8 mouse cellular contexts compared by ENCODE assay signal in genomic region chr6:31399206-31399549, GRCm38 (mm10). TPM values are rescaled to one million over a fixed set of nuclear protein-coding genes. Genes with fewer than 3 reads are reported as not detected.
DNase-seq lines count a peak whose midpoint lies in the region; ATAC-seq and TF ChIP-seq lines count a peak whose summit lies in the region.

No protein-coding gene starts in this region.

- no peak for TF ChIP-seq CTCF in G1E (IDR thresholded peaks at IDR 0.05; ENCODE audit: low read depth, low read length)
- TF ChIP-seq CTCF in lung, postnatal 0 days (IDR thresholded peaks at IDR 0.05) = no peak; the same call in 1 of the 2 replicates

- no peaks in the 10 kb centered on the region for H3K36me3 ChIP-seq in heart, embryonic 13.5 days
- H3K36me3 ChIP-seq in G1E (replicated peaks) = peaks cover 16% of the 10 kb centered on the region
- H3K36me3 ChIP-seq in hindbrain, embryonic 10.5 days = no peaks in the 10 kb centered on the region
- H3K36me3 ChIP-seq in lung, postnatal 0 days (ENCODE audit: insufficient read depth, low read length) = no peaks in the 10 kb centered on the region

- no peaks in the 10 kb centered on the region for H3K27me3 ChIP-seq in heart, embryonic 13.5 days (replicated peaks)
- H3K27me3 ChIP-seq in G1E (ENCODE audit: insufficient read depth, low read length) = no peaks in the 10 kb centered on the region
- H3K27me3 ChIP-seq in hindbrain, embryonic 10.5 days (ENCODE audit: insufficient read depth, poor library complexity, severe bottlenecking) = no peaks in the 10 kb centered on the region
- no peaks in the 10 kb centered on the region for H3K27me3 ChIP-seq in lung, postnatal 0 days (replicated peaks; ENCODE audit: insufficient read depth, low read length)

- 1% methylated on average over 28 of the region's 28 CpGs for WGBS in heart, embryonic 13.5 days
- under 1% methylated on average over 28 of the region's 28 CpGs for WGBS in hindbrain, embryonic 10.5 days
- 1% methylated on average over 24 of the region's 28 CpGs for WGBS in lung, postnatal 0 days

- peak overlapping the region; percentile 97 for H3K4me3 ChIP-seq in heart, embryonic 13.5 days
- peak overlapping the region; percentile 84 for H3K4me3 ChIP-seq in G1E (ENCODE audit: low read depth, low read length)
- H3K4me3 ChIP-seq in hindbrain, embryonic 10.5 days = peak overlapping the region; percentile 97
- peak overlapping the region; percentile 99 for H3K4me3 ChIP-seq in lung, postnatal 0 days (ENCODE audit: low read depth, low read length)

- no peak for ATAC-seq in heart, embryonic 13.5 days (ENCODE audit: extremely low read depth, insufficient number of reproducible peaks, low FRiP score, low TSS enrichment)
- ATAC-seq in G1E (ENCODE audit: extremely low read depth, insufficient number of reproducible peaks, low FRiP score, poor library complexity, severe bottlenecking) = no peak
- ATAC-seq in lung, postnatal 0 days = peak; percentile 72

- TF ChIP-seq EP300 in lung, postnatal 0 days (IDR thresholded peaks at IDR 0.05) = no peak

- peak overlapping the region; percentile 99 for H3K9ac ChIP-seq in heart, embryonic 13.5 days
- H3K9ac ChIP-seq in lung, postnatal 0 days (replicated peaks; ENCODE audit: low read depth) = peak overlapping the region; percentile 99

- DNase-seq in heart, postnatal 36 days = no peak
- peak; percentile 15 for DNase-seq in G1E (ENCODE audit: low spot score)
- no peak for DNase-seq in hindbrain, embryonic 10.5 days (ENCODE audit: low spot score)
- peak; percentile 34 for DNase-seq in lung, postnatal 0 days (ENCODE audit: low spot score)
- no peak for DNase-seq in T-cell, adult 2 months (ENCODE audit: low spot score)
- DNase-seq in gastrocnemius, postnatal 4 days (ENCODE audit: low spot score in 2 of 2) = no peak
- DNase-seq in c-Kit-positive CD71-positive TER-119-positive erythroid progenitor cells, embryonic 14.5 days (ENCODE audit: low spot score) = no peak

- peaks cover 39% of the 10 kb centered on the region for H3K4me1 ChIP-seq in heart, embryonic 13.5 days
- H3K4me1 ChIP-seq in G1E (ENCODE audit: insufficient read depth, low read depth, low read length) = peaks cover 45% of the 10 kb centered on the region
- H3K4me1 ChIP-seq in hindbrain, embryonic 10.5 days (replicated peaks) = peaks cover 36% of the 10 kb centered on the region
- H3K4me1 ChIP-seq in lung, postnatal 0 days (ENCODE audit: insufficient read depth, low read depth, low read length) = peaks cover 6% of the 10 kb centered on the region; the same call in 1 of the 2 replicates

- intact Hi-C loops in heart, postnatal 36 days (cut with DNase I) = loop anchor here (2.0 to 5.0 kb wide), 3 partner anchors 28 to 182 kb away; no protein-coding TSS in a partner anchor

- H3K4me2 ChIP-seq in heart, embryonic 13.5 days = peak overlapping the region; percentile 95
- peak overlapping the region; percentile 69 for H3K4me2 ChIP-seq in lung, postnatal 0 days (replicated peaks; ENCODE audit: low read depth, low read length)

- no peaks in the 10 kb centered on the region for H3K9me3 ChIP-seq in heart, embryonic 13.5 days
- no peaks in the 10 kb centered on the region for H3K9me3 ChIP-seq in G1E (replicated peaks)
- H3K9me3 ChIP-seq in hindbrain, embryonic 10.5 days = no peaks in the 10 kb centered on the region
- H3K9me3 ChIP-seq in lung, postnatal 0 days (ENCODE audit: low read length) = no peaks in the 10 kb centered on the region

- H3K27ac ChIP-seq in heart, embryonic 13.5 days (replicated peaks) = peak overlapping the region; percentile 95
- peak overlapping the region; percentile 99 for H3K27ac ChIP-seq in hindbrain, embryonic 10.5 days
- peak overlapping the region; percentile 96 for H3K27ac ChIP-seq in lung, postnatal 0 days (ENCODE audit: low read length)

RNA-seq across cellular contexts. Expression of gene Mkln1, which starts 0.6 kb away (rescaled TPM):
- polyA plus RNA-seq in heart, embryonic 13.5 days (2015; fragmentation: Nextera tagmentation; extraction: Ambion mirVana) = 172 and 188 TPM in 2 replicates
- total RNA-seq in heart, postnatal 36 days (2021) = 100 to 1,000 TPM; 160 to 171 TPM
- 79.5 and 98.7 TPM in 2 replicates for total RNA-seq in G1E (2014; fragmentation: Nextera tagmentation)
- total RNA-seq in G1E (2017) = 182 and 196 TPM in 2 replicates
- polyA plus RNA-seq in G1E (2012) = 28.8 and 122 TPM in 2 replicates
- polyA plus RNA-seq in hindbrain, embryonic 10.5 days (2016; fragmentation: Nextera tagmentation; extraction: Ambion mirVana) = 201 and 212 TPM in 2 replicates
- polyA plus RNA-seq in lung, postnatal 0 days (2015; fragmentation: Nextera tagmentation; extraction: Ambion mirVana) = 127 and 144 TPM in 2 replicates
- total RNA-seq in gastrocnemius, postnatal 4 days (2021) = 100 to 1,000 TPM; 108 to 129 TPM

Comparison
In these comparisons a context has a peak if more than half of its experiments do, and no peak if none do; other contexts are left out.
1. DNase-seq: peak in G1E (single experiment) and lung, postnatal 0 days (single experiment); none in heart, postnatal 36 days (0 of 2), hindbrain, embryonic 10.5 days (single experiment), T-cell, adult 2 months (single experiment), gastrocnemius, postnatal 4 days (0 of 2) and c-Kit-positive CD71-positive TER-119-positive erythroid progenitor cells, embryonic 14.5 days (single experiment).
2. Peak in every context shown above with its lines, with median percentiles within 50 percentile points of each other: H3K27ac ChIP-seq and H3K4me3 ChIP-seq.